Mouse (Mus musculus) neural tube, embryonic 12.5 days (tissue): ENCODE data around the gene Rps11. TPM values are rescaled to one million over a fixed set of nuclear protein-coding genes. Genes with fewer than 3 reads are reported as not detected.

Experiments used
- ATAC-seq: fragments of 200-750 bp; cut with Nextera tagmentation; 2 replicates; pipeline ENCODE4 v1.8.0; 2017; ENCODE audit warnings: low read depth, mild to moderate bottlenecking, moderate TSS enrichment, moderate library complexity; ENCODE audit not compliant: low FRiP score
- H3K27ac ChIP-seq: fragments of 300-500 bp; sonication (generic); 2 replicates; pipeline ENCODE4 v1.5.1; 2016
- H3K27me3 ChIP-seq: fragments of 300-500 bp; sonication (generic); replicated peaks from 2 replicates; pipeline ENCODE4 v1.6.1; 2016; ENCODE audit warnings: mild to moderate bottlenecking
- H3K36me3 ChIP-seq: fragments of 300-500 bp; sonication (generic); 2 replicates; pipeline ENCODE4 v1.6.1; 2016; ENCODE audit warnings: mild to moderate bottlenecking
- H3K4me1 ChIP-seq: fragments of 300-500 bp; sonication (generic); 2 replicates; pipeline ENCODE4 v1.6.1; 2016
- H3K4me2 ChIP-seq: fragments of 300-500 bp; sonication (generic); replicated peaks from 2 replicates; pipeline ENCODE4 v1.6.1; 2016; ENCODE audit warnings: mild to moderate bottlenecking
- H3K4me3 ChIP-seq: fragments of 300-500 bp; sonication (generic); 2 replicates; pipeline ENCODE4 v1.5.1; 2016
- H3K9ac ChIP-seq: fragments of 300-500 bp; sonication (generic); 2 replicates; pipeline ENCODE4 v1.6.1; 2016; ENCODE audit warnings: mild to moderate bottlenecking
- H3K9me3 ChIP-seq: fragments of 300-500 bp; sonication (generic); 2 replicates; pipeline ENCODE4 v1.6.1; 2016; ENCODE audit warnings: mild to moderate bottlenecking
- WGBS: fragments of 180-500 bp; shearing (Covaris S2); methylation state at CpG from one replicate; pipeline ENCODE4 v1.1.7; 2016; 5-methylcytosine and 5-hydroxymethylcytosine counted together
- polyA plus RNA-seq: library from polyadenylated mRNA; unstranded; fragments of >200 nt; fragmentation: Nextera tagmentation; extraction: Ambion mirVana; gene quantifications from 2 replicates; pipeline ENCODE4 v1.2.1, GENCODE M21; 2016

Rps11 gene
- polyA plus RNA-seq, 1 experiment from 2014 or later, result 1,089 TPM

DNA sequence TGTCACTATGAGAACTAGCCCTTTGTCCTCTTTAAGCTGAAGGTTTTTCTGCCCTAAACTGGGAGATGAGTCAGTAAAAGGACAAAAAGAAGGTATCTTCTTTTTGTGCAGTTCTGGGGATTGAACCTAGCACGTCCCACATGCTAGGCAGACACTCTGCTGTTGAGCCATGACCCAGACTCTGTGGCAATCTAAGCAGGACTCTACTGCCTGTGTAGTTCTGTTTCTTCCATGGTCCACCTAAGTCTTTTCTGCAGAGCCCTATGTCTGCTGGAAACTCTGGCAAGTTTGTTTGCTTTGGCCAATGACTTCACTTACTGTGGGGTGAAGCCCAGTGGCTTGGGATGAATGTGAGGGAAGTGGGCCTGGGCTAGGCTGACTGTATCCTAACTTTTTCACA, 14.2 kb upstream of the Rps11 start:
- WGBS, result 76% methylated on average over 1 of the region's 1 CpGs
- Histone ChIP-seq H3K27me3 (peaks cover 15% of the 10 kb centered on the region; the same call in 1 of the 2 replicates), H3K27ac (no peak overlapping the region), H3K9ac (no peak overlapping the region), H3K36me3 (peaks cover 13% of the 10 kb centered on the region; the same call in 1 of the 2 replicates), H3K4me2 (no peak overlapping the region), H3K4me3 (no peak overlapping the region), H3K4me1 (peaks cover 6% of the 10 kb centered on the region; the same call in 1 of the 2 replicates), H3K9me3 (no peaks in the 10 kb centered on the region)
- no peak for ATAC-seq

DNA sequence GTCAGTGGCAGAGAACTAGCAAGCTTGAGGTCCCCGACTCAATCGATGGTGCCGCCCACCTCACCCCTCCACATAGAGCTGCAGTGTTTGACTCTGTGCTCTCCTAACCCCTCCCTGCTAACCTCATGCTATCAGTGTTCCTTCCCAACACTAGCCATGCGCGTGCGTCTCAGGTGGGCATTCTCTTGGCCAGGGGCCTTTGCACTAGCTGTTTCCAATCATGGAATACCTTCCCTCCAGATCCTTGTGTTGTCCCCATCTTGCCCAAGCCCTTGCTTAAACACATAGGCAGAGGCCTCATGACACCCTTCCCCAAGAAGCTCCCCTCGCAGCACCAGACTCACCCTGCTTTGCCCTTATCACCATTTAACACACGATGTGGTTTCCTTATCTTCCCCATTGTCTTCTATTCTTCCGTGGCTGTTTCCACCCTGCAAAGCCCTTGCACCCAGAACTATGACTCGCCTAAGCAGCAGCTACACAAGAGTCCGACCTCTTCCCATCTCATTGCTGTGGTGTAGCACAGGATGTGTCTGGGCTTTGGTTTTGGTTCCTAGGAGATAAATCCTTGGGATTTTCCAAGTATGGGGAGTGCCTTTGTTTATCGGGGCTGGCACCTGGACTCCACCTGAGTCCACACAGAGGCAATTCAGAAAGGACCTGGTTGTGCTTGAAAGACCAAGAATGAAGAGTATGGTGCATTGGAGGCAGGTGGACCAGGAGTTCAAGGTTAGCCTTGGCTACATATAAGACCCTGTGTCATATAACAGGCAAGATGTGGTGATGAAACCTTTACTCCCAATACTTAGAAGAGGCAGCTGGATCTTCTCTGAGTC, 13.2 kb upstream of the Rps11 start:
- no peak overlapping the region for H3K4me3 ChIP-seq
- ATAC-seq, result no peak
- peaks cover 15% of the 10 kb centered on the region; the same call in 1 of the 2 replicates for H3K27me3 ChIP-seq
- no peak overlapping the region for H3K27ac ChIP-seq
- no peak overlapping the region for H3K4me2 ChIP-seq
- peaks cover 6% of the 10 kb centered on the region; the same call in 1 of the 2 replicates for H3K4me1 ChIP-seq
- no peaks in the 10 kb centered on the region for H3K9me3 ChIP-seq
- 81% methylated on average over 12 of the region's 12 CpGs for WGBS
- H3K36me3 ChIP-seq, result peaks cover 4% of the 10 kb centered on the region; the same call in 1 of the 2 replicates
- H3K9ac ChIP-seq, result no peak overlapping the region

DNA sequence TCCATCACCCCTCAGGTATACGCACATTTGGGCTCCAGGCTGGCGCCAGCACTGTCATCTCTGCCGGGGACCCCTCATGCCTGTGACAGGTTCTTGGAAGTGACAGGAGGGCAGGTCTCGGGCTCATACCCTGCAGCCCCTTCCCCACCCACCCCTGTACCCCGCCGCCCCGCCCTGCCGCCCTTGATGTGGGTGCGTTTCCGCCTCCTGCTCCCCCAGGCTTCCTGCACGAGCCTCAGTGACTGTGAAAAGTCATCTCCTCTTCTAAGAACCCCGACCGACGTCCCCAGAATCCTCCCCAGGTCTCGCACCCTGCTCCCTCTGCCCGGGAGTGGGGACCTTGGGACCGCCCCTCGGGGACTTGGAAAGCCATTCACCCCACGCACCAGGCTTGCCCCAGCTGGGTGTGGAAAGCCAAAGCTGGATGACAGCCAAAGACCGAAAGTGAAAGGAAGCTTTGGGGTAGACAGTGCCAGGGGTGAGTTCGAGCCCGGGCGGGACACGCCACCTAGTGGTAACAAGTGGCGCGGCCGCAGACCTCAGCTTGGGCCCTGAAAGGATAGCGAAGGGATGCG, 11.8 kb upstream of the Rps11 start, which contains the start of the genes Gm45713 and Flt3l:
Gm45713 (minus strand) TSS at position 239 of the 575 bp plus-strand sequence.
Flt3l (minus strand) TSS at position 440 of the 575 bp plus-strand sequence.
- WGBS, result 3% methylated on average over 29 of the region's 29 CpGs
- no peak within 1 kb of the TSS for H3K27ac ChIP-seq
- peak; percentile 83 for ATAC-seq
- H3K27me3 ChIP-seq, result peaks cover 15% of the 10 kb centered on the region; the same call in 1 of the 2 replicates
- H3K9me3 ChIP-seq, result no peaks in the 10 kb centered on the region
- peaks cover 6% of the 10 kb centered on the region; the same call in 1 of the 2 replicates for H3K4me1 ChIP-seq
- peak within 1 kb of the TSS; percentile 44 for H3K4me3 ChIP-seq
- peak within 1 kb of the TSS; percentile 74 for H3K4me2 ChIP-seq
- H3K9ac ChIP-seq, result peak within 1 kb of the TSS; percentile 56
- H3K36me3 ChIP-seq, result no peaks in the 10 kb centered on the region

DNA sequence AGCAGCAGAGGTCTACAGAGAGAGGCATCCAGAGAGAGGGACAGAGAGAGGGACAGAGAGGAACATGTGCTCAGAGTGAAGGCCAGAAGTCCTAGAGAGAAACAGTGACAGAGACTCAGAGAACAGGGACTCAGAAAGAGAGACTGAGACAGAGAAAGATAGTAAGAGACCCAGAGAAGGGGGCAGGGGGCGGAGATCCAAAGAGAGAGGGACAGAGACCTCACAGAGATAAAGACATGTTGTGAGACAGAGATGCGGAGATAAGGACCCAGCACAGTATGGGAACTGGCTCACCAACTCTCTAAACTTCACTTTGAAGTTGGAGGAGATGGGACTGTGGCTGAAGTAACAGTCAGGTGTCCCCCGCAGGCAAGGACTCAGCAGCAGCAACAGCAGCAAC, 11.1 kb upstream of the Rps11 start:
- Histone ChIP-seq H3K4me3 (no peak overlapping the region), H3K4me1 (peaks cover 6% of the 10 kb centered on the region; the same call in 1 of the 2 replicates), H3K27ac (no peak overlapping the region), H3K27me3 (peaks cover 15% of the 10 kb centered on the region; the same call in 1 of the 2 replicates), H3K9ac (no peak overlapping the region), H3K9me3 (no peaks in the 10 kb centered on the region), H3K36me3 (no peaks in the 10 kb centered on the region), H3K4me2 (peak overlapping the region; percentile 74)
- ATAC-seq, result no peak
- WGBS, result 80% methylated on average over 3 of the region's 3 CpGs

DNA sequence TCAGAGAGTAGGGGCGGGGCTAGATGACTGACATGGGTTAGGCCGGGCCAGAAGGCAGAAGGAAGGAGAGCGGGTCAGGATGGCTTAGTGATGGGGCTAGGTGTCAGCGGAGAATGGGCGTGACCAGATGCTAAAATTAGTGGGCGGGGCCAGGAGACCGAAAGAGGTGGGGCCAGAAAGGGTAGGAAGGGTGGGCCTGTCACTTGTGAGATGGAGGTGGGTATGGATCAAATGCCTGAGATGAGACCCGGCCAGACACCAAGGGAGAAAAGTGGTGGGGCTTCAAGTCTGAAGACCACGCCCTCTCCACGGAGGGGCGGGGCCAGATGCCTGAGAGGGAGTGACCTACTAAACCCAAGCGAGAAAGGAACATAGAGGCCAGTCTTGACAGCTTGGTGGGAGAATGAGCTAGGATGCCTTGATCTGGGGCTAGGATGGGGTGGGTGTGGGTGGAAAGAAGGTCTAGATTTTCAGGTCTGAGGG, 10.3 kb upstream of the Rps11 start:
- no peaks in the 10 kb centered on the region for H3K36me3 ChIP-seq
- no peak overlapping the region for H3K4me3 ChIP-seq
- no peak for ATAC-seq
- peak overlapping the region; percentile 21; the same call in 1 of the 2 replicates for H3K4me2 ChIP-seq
- peaks cover 15% of the 10 kb centered on the region; the same call in 1 of the 2 replicates for H3K27me3 ChIP-seq
- no peaks in the 10 kb centered on the region for H3K9me3 ChIP-seq
- 6% methylated on average over 12 of the region's 12 CpGs for WGBS
- H3K4me1 ChIP-seq, result peaks cover 6% of the 10 kb centered on the region; the same call in 1 of the 2 replicates
- no peak overlapping the region for H3K9ac ChIP-seq
- H3K27ac ChIP-seq, result no peak overlapping the region

DNA sequence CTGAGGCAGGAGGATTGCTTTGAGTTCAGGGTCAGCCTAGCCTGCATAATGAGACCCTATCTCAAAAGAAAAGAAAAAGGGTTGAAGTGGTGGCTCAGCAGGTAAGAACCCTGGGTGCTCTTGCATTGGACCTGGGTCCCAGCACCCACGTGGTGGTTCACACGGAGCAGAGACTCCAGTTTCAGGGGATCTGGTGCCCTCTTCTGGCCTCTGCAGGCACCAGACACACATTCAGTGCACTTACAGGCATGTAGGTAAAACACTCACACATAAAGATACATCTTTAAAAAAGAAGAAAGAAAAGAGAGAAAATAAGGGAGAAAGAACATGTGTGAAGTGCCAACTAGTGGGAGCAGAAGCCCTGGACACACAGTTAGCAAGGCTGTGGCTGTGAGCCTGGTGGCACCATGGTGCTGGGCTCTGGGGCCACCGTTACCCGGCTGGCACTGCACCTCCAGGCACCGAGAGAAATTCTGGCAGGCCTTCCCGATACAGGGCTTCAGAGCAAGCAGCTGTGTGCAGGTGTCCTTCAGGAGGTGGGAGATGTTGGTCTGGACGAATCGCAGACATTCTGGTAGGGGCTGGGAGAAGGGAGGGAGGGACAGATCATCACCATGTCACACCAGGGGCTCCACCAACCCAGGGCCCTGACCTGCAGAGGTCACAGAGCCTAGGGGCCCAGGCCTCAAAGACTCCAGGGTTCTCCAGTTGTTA, 9.4 kb upstream of the Rps11 start:
- H3K9me3 ChIP-seq, result no peaks in the 10 kb centered on the region

DNA sequence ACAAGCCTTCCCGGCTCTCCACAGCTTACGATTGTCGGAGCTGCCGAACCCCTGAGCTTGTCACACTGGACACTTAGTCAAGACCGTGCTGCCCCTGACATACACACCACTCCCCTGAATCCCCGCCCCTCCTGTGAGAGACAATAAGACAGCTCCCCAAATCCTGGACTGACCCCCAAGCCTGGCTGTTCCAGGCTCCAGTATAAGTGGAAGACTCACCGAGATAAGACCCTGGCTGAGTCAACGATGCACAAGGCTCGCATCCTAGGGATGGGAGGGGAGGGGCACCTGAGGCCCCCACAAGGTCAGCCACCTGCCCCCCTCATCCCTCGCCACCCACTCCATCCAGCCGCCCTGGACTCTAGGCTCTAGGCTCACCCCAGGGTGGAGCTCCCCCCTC, 7.6 kb upstream of the Rps11 start:
- Histone ChIP-seq H3K36me3 (peaks cover 7% of the 10 kb centered on the region), H3K27ac (no peak overlapping the region), H3K4me1 (peaks cover 13% of the 10 kb centered on the region), H3K9ac (no peak overlapping the region), H3K4me2 (no peak overlapping the region), H3K27me3 (peaks cover 15% of the 10 kb centered on the region; the same call in 1 of the 2 replicates), H3K9me3 (no peaks in the 10 kb centered on the region), H3K4me3 (no peak overlapping the region)
- ATAC-seq, result no peak
- WGBS, result 88% methylated on average over 11 of the region's 11 CpGs

More for the DNA sequence above, 9.4 kb upstream of the Rps11 start:
- Histone ChIP-seq H3K36me3 (no peaks in the 10 kb centered on the region), H3K4me2 (no peak overlapping the region), H3K4me1 (peaks cover 6% of the 10 kb centered on the region; the same call in 1 of the 2 replicates), H3K27ac (no peak overlapping the region), H3K4me3 (no peak overlapping the region), H3K27me3 (peaks cover 15% of the 10 kb centered on the region; the same call in 1 of the 2 replicates), H3K9ac (no peak overlapping the region)
- 72% methylated on average over 8 of the region's 8 CpGs for WGBS
- no peak for ATAC-seq

DNA sequence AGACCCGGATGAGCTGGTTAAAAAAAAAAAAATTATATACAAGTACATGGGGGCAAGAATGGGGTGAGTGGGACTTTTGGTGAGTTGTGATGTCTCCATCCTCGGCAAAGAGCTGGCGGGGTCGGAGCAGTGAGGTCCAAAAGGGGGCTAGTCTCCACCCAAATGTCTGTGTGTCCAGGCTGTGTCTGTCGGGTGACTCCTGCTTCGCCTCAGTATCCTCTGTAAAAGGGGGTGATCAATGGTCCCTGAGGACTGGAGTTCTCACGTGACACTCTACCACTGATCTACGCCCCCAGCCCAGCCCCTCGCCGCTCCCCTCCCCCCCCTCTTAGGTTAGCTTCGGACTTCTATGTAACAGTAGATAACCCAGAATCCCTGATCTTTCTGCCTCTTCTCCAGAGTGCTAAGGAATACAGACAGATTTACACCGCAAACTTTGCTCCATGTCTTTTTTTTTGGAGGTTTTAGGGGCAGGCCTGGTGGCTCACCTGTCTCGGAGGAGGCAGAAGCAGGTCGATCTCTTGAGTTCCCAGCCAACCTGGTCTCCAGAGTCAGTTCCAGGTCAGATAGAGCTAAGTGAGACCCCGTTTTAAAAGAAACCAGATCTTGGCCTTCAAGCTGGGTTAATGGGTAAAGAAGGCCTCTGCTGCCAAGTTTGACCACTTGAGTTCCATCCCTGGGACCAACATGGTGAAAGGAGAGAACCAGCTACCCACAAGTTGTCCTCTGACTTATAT, 5.7 kb upstream of the Rps11 start:
- Histone ChIP-seq H3K4me3 (no peak overlapping the region), H3K9ac (no peak overlapping the region), H3K4me1 (peaks cover 17% of the 10 kb centered on the region), H3K4me2 (peak overlapping the region; percentile 65), H3K36me3 (peaks cover 25% of the 10 kb centered on the region), H3K27me3 (peaks cover 5% of the 10 kb centered on the region; the same call in 1 of the 2 replicates), H3K9me3 (no peaks in the 10 kb centered on the region), H3K27ac (no peak overlapping the region)
- ATAC-seq, result no peak
- WGBS, result 49% methylated on average over 15 of the region's 15 CpGs

DNA sequence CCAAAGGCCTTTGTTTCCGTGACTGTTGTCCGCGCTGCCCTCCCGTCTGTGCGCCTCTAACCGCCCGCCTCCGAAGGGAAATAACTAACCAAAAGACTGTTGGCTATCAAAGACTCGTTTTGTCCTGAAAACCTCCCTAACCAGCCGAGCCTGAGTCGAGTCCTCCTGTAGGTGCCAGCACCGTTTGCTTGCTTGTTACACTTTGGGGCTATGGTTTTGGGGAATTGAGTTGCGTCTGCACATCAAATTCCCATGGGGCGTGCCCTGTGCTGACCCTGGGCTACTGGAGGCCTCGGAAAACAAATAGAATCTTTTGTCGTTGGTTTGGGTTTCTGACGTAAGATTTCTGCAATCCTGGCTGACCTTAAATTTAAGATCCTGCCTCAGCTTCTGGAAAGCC, 5.1 kb upstream of the Rps11 start:
- Histone ChIP-seq H3K9ac (peak overlapping the region; percentile 62), H3K27me3 (no peaks in the 10 kb centered on the region), H3K36me3 (peaks cover 25% of the 10 kb centered on the region), H3K27ac (peak overlapping the region; percentile 89), H3K4me3 (peak overlapping the region; percentile 43), H3K9me3 (no peaks in the 10 kb centered on the region), H3K4me1 (peaks cover 22% of the 10 kb centered on the region), H3K4me2 (peak overlapping the region; percentile 65)
- ATAC-seq, result no peak
- 1% methylated on average over 17 of the region's 17 CpGs for WGBS

DNA sequence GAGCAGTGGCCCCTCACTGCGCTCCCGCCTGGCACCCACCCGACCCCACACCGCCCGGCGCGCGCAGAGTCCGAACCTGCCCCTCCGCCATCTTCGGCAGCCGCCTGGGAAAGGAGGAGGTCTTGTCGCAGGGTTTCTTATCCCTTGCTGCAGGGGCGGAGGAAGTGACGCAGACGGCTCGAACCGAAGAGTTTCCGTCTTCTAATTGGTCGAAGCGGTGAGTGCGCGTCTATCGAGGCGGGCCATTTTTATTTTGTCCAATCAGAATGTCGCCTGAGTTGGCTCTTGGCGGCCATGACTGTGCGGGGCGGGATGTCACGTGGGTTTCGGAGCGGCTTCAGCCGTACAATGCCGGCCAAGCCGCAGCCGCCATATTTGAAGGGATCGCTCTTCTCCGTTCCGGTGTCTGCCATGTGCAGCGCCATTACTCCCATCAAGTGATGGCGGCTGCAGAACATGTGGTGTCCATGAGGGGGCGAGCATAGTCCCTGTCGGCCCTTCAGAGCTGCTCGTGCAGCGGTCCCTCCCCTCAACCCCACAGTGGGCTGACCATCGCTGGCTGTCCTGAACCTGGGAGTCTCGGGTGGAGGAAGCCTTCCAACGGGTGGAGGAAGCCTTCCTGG, 4.5 kb upstream of the Rps11 start, which contains the start of gene Rpl13a:
Rpl13a (minus strand) TSS at position 138 of the 623 bp plus-strand sequence.
- Histone ChIP-seq H3K9me3 (no peaks in the 10 kb centered on the region), H3K9ac (peak within 1 kb of the TSS; percentile 97), H3K4me2 (peak within 1 kb of the TSS; percentile 78), H3K36me3 (peaks cover 25% of the 10 kb centered on the region), H3K27ac (peak within 1 kb of the TSS; percentile 89), H3K27me3 (no peaks in the 10 kb centered on the region), H3K4me1 (peaks cover 22% of the 10 kb centered on the region), H3K4me3 (peak within 1 kb of the TSS; percentile 81)
- WGBS, result under 1% methylated on average over 48 of the region's 48 CpGs
- ATAC-seq, result peak; percentile 89
